Mouse (Mus musculus) lung, embryonic 14.5 days (tissue): ENCODE measurements at regions not wholly inside any gene's neighbourhood (a gene's known extent, or its start where the extent isn't known, plus 50 kb on each side); places are given as distances from the start of the nearest gene placed in this dataset.
A peak's percentile ranks its signal among the peaks of the same experiment; 100 is the strongest.

ENCODE experiments used
- ATAC-seq: fragments of 200-750 bp; cut with Nextera tagmentation; 2 replicates; pipeline ENCODE4 v1.8.0; 2017; ENCODE audit warnings: mild to moderate bottlenecking, moderate TSS enrichment, moderate library complexity; ENCODE audit not compliant: insufficient read depth
- DNase-seq: peaks from one replicate; pipeline ENCODE4 v3.0.0-alpha.2; 2015
- H3K27ac ChIP-seq: fragments of 300-500 bp; sonication (generic); 2 replicates; pipeline ENCODE4 v1.5.1; 2014; ENCODE audit warnings: low read depth, mild to moderate bottlenecking, moderate library complexity
- H3K27me3 ChIP-seq: fragments of 300-500 bp; sonication (generic); 2 replicates; pipeline ENCODE4 v1.6.1; 2014; ENCODE audit warnings: low read length, control low read depth; ENCODE audit not compliant: insufficient read depth
- H3K36me3 ChIP-seq: fragments of 300-500 bp; sonication (generic); 2 replicates; pipeline ENCODE4 v1.6.1; 2014; ENCODE audit warnings: control low read depth; ENCODE audit not compliant: insufficient read depth
- H3K4me1 ChIP-seq: fragments of 300-500 bp; sonication (generic); 2 replicates; pipeline ENCODE4 v1.6.1; 2014; ENCODE audit warnings: antibody characterized with exemption, control low read depth; ENCODE audit not compliant: insufficient read depth
- H3K4me2 ChIP-seq: fragments of 300-500 bp; sonication (generic); 2 replicates; pipeline ENCODE4 v1.6.1; 2014; ENCODE audit warnings: mild to moderate bottlenecking
- H3K4me3 ChIP-seq: fragments of 300-500 bp; sonication (generic); 2 replicates; pipeline ENCODE4 v1.5.1; 2014; ENCODE audit warnings: low read depth, low read length
- H3K9ac ChIP-seq: fragments of 300-500 bp; sonication (generic); 2 replicates; pipeline ENCODE4 v1.6.1; 2014
- H3K9me3 ChIP-seq: fragments of 300-500 bp; sonication (generic); 2 replicates; pipeline ENCODE4 v1.6.1; 2016; ENCODE audit warnings: low read depth, low read length, control low read depth
- CTCF ChIP-seq: IDR thresholded peaks from 2 replicates; pipeline ENCODE4 v1.5.1; 2016; ENCODE audit warnings: antibody characterized with exemption, low read depth
- WGBS: fragments of 180-500 bp; shearing (Covaris S2); extraction: QIAGEN DNeasy Blood & Tissue Kit; methylation state at CpG from one replicate; pipeline ENCODE4 v1.1.7; 2014; 5-methylcytosine and 5-hydroxymethylcytosine counted together

GRCm38 (mm10) chr7:70300516-70300915 lies 66.0 kb downstream of the Nr2f2 start:
- no peak overlapping the region for H3K4me3 ChIP-seq
- no peak overlapping the region for H3K27ac ChIP-seq
- peak; percentile 2; the same call in 1 of the 2 replicates for TF ChIP-seq CTCF
- no peaks in the 10 kb centered on the region for H3K4me1 ChIP-seq
- no peak overlapping the region for H3K4me2 ChIP-seq
- no peaks in the 10 kb centered on the region for H3K36me3 ChIP-seq
- H3K27me3 ChIP-seq = no peaks in the 10 kb centered on the region
- H3K9me3 ChIP-seq = no peaks in the 10 kb centered on the region
- WGBS = 66% methylated on average over 5 of the region's 5 CpGs
- DNase-seq (peak; percentile 27), ATAC-seq (no peak)
- H3K9ac ChIP-seq = no peak overlapping the region

- no peak overlapping the region for H3K4me3 ChIP-seq
- 77% methylated on average over 6 of the region's 6 CpGs for WGBS
- H3K4me1 ChIP-seq = no peaks in the 10 kb centered on the region; the same call in 1 of the 2 replicates
- ATAC-seq (no peak), DNase-seq (no peak)
- H3K27me3 ChIP-seq = peaks cover 34% of the 10 kb centered on the region
- no peaks in the 10 kb centered on the region for H3K9me3 ChIP-seq
- H3K36me3 ChIP-seq = no peaks in the 10 kb centered on the region
- H3K27ac ChIP-seq = no peak overlapping the region
- H3K9ac ChIP-seq = no peak overlapping the region
- TF ChIP-seq CTCF = no peak
- H3K4me2 ChIP-seq = no peak overlapping the region
Observed at GRCm38 (mm10) chr7:70291431-70291830, 75.1 kb downstream of the Nr2f2 start.

- Histone ChIP-seq H3K4me1 (no peaks in the 10 kb centered on the region; the same call in 1 of the 2 replicates), H3K4me3 (no peak overlapping the region), H3K4me2 (no peak overlapping the region), H3K9me3 (no peaks in the 10 kb centered on the region), H3K36me3 (no peaks in the 10 kb centered on the region), H3K27me3 (peaks cover 40% of the 10 kb centered on the region), H3K9ac (no peak overlapping the region), H3K27ac (no peak overlapping the region)
- DNase-seq = no peak
- 43% methylated on average over 8 of the region's 8 CpGs for WGBS
- TF ChIP-seq CTCF = no peak
- no peak for ATAC-seq
Observed at GRCm38 (mm10) chr7:70290733-70291320, 75.7 kb downstream of the Nr2f2 start.

- DNase-seq = no peak
- Histone ChIP-seq H3K4me3 (no peak overlapping the region), H3K9ac (no peak overlapping the region), H3K4me1 (no peaks in the 10 kb centered on the region; the same call in 1 of the 2 replicates), H3K9me3 (no peaks in the 10 kb centered on the region), H3K27ac (no peak overlapping the region), H3K4me2 (no peak overlapping the region), H3K36me3 (no peaks in the 10 kb centered on the region), H3K27me3 (peaks cover 43% of the 10 kb centered on the region)
- no peak for ATAC-seq
- WGBS = 56% methylated on average over 6 of the region's 6 CpGs
- TF ChIP-seq CTCF = no peak
Observed at GRCm38 (mm10) chr7:70290277-70290676, 76.3 kb downstream of the Nr2f2 start.

- Histone ChIP-seq H3K4me2 (peak overlapping the region; percentile 65), H3K27me3 (peaks cover 60% of the 10 kb centered on the region), H3K4me3 (no peak overlapping the region), H3K4me1 (no peaks in the 10 kb centered on the region; the same call in 1 of the 2 replicates), H3K36me3 (no peaks in the 10 kb centered on the region), H3K9me3 (no peaks in the 10 kb centered on the region), H3K27ac (no peak overlapping the region), H3K9ac (no peak overlapping the region)
- ATAC-seq (no peak), DNase-seq (no peak)
- 19% methylated on average over 5 of the region's 5 CpGs for WGBS
- TF ChIP-seq CTCF = no peak
Observed at GRCm38 (mm10) chr7:70288621-70289020, 77.9 kb downstream of the Nr2f2 start.

GRCm38 (mm10) chr7:70287891-70288421 lies 78.6 kb downstream of the Nr2f2 start:
- WGBS = 1% methylated on average over 29 of the region's 29 CpGs
- H3K9me3 ChIP-seq = no peaks in the 10 kb centered on the region
- no peak overlapping the region; the same call in 1 of the 2 replicates for H3K9ac ChIP-seq
- H3K4me3 ChIP-seq = peak overlapping the region; percentile 32
- peak overlapping the region; percentile 65 for H3K4me2 ChIP-seq
- no peak for TF ChIP-seq CTCF
- no peaks in the 10 kb centered on the region; the same call in 1 of the 2 replicates for H3K4me1 ChIP-seq
- DNase-seq = peak; percentile 40
- no peak overlapping the region for H3K27ac ChIP-seq
- ATAC-seq = no peak; the same call in 1 of the 2 replicates
- H3K36me3 ChIP-seq = no peaks in the 10 kb centered on the region
- H3K27me3 ChIP-seq = peaks cover 67% of the 10 kb centered on the region

- 30% methylated on average over 14 of the region's 14 CpGs for WGBS
- H3K4me3 ChIP-seq = no peak overlapping the region
- no peaks in the 10 kb centered on the region for H3K36me3 ChIP-seq
- H3K9me3 ChIP-seq = no peaks in the 10 kb centered on the region
- H3K27ac ChIP-seq = no peak overlapping the region
- H3K4me1 ChIP-seq = no peaks in the 10 kb centered on the region; the same call in 1 of the 2 replicates
- ATAC-seq = no peak
- H3K4me2 ChIP-seq = no peak overlapping the region
- H3K27me3 ChIP-seq = peaks cover 77% of the 10 kb centered on the region
- DNase-seq = no peak
- TF ChIP-seq CTCF = no peak
- no peak overlapping the region for H3K9ac ChIP-seq
Observed at GRCm38 (mm10) chr7:70286836-70287355, 79.6 kb downstream of the Nr2f2 start.
